Mouse (Mus musculus) midbrain, embryonic 15.5 days (tissue): Measurements from ENCODE around the gene Sell. TPM values are rescaled to one million over a fixed set of nuclear protein-coding genes. Genes with fewer than 3 reads are reported as not detected.
A peak's percentile ranks its signal among the peaks of the same experiment; 100 is the strongest.
"Not testable (repeated sequence)": the region's sequence is repeated elsewhere in the genome, so short reads cannot be mapped to it uniquely, and the experiment has no call there.

ENCODE experiments used
- ATAC-seq: fragments of 200-750 bp; cut with Nextera tagmentation; replicated peaks from 2 replicates; pipeline ENCODE4 v1.8.0; 2017; ENCODE audit warnings: moderate TSS enrichment
- H3K27ac ChIP-seq: fragments of 300-500 bp; sonication (generic); 2 replicates; pipeline ENCODE4 v1.5.1; 2015; ENCODE audit warnings: mild to moderate bottlenecking, inconsistent platforms
- H3K27me3 ChIP-seq: fragments of 300-500 bp; sonication (generic); replicated peaks from 2 replicates; pipeline ENCODE4 v1.6.1; 2015; ENCODE audit warnings: inconsistent platforms
- H3K36me3 ChIP-seq: fragments of 300-500 bp; sonication (generic); replicated peaks from 2 replicates; pipeline ENCODE4 v1.6.1; 2015; ENCODE audit warnings: inconsistent platforms
- H3K4me1 ChIP-seq: fragments of 300-500 bp; sonication (generic); 2 replicates; pipeline ENCODE4 v1.6.1; 2015; ENCODE audit warnings: inconsistent platforms
- H3K4me2 ChIP-seq: fragments of 300-500 bp; sonication (generic); 2 replicates; pipeline ENCODE4 v1.6.1; 2015; ENCODE audit warnings: inconsistent platforms, mild to moderate bottlenecking, moderate library complexity
- H3K4me3 ChIP-seq: fragments of 300-500 bp; sonication (generic); 2 replicates; pipeline ENCODE4 v1.5.1; 2015; ENCODE audit warnings: mild to moderate bottlenecking, inconsistent platforms
- H3K9ac ChIP-seq: fragments of 300-500 bp; sonication (generic); 2 replicates; pipeline ENCODE4 v1.6.1; 2015; ENCODE audit warnings: mild to moderate bottlenecking, inconsistent platforms
- H3K9me3 ChIP-seq: fragments of 300-500 bp; sonication (generic); 2 replicates; pipeline ENCODE4 v1.6.1; 2016; ENCODE audit warnings: inconsistent platforms
- WGBS: fragments of 180-500 bp; shearing (Covaris S2); methylation state at CpG from one replicate; pipeline ENCODE4 v1.1.7; 2015; ENCODE audit warnings: mixed read lengths; 5-methylcytosine and 5-hydroxymethylcytosine counted together
- polyA plus RNA-seq: library from polyadenylated mRNA; unstranded; fragments of >200 nt; fragmentation: Nextera tagmentation; extraction: Ambion mirVana; gene quantifications from 2 replicates; pipeline ENCODE4 v1.2.1, GENCODE M21; 2015

Sell gene
- 0.14 and 0.19 TPM in 2 replicates for polyA plus RNA-seq

GRCm38 (mm10) chr1:164061925-164062324 lies at the start of gene Sell:
Gene Sell (plus strand): TSS chr1:164061982.
- WGBS = 75% methylated on average over 4 of the region's 4 CpGs
- Histone ChIP-seq H3K36me3 (no peaks in the 10 kb centered on the region), H3K27ac (no peak within 1 kb of the TSS), H3K4me3 (no peak within 1 kb of the TSS), H3K4me2 (no peak within 1 kb of the TSS), H3K9me3 (no peaks in the 10 kb centered on the region), H3K27me3 (no peaks in the 10 kb centered on the region), H3K9ac (no peak within 1 kb of the TSS), H3K4me1 (no peaks in the 10 kb centered on the region)
- no peak for ATAC-seq

GRCm38 (mm10) chr1:164014616-164015015 lies 47.2 kb upstream of the Sell start:
- 77% methylated on average over 1 of the region's 1 CpGs for WGBS
- no peak overlapping the region for H3K27ac ChIP-seq
- no peaks in the 10 kb centered on the region for H3K4me1 ChIP-seq
- H3K27me3 ChIP-seq = no peaks in the 10 kb centered on the region
- H3K4me3 ChIP-seq = no peak overlapping the region
- H3K9ac ChIP-seq = no peak overlapping the region
- no peaks in the 10 kb centered on the region for H3K9me3 ChIP-seq
- no peak overlapping the region for H3K4me2 ChIP-seq
- no peaks in the 10 kb centered on the region for H3K36me3 ChIP-seq
- ATAC-seq = no peak

- WGBS = 88% methylated on average over 16 of the region's 16 CpGs
- H3K4me2 ChIP-seq = no peak overlapping the region
- H3K9ac ChIP-seq = no peak overlapping the region
- H3K4me3 ChIP-seq = no peak overlapping the region
- H3K27ac ChIP-seq = no peak overlapping the region
- no peaks in the 10 kb centered on the region for H3K36me3 ChIP-seq
- no peaks in the 10 kb centered on the region for H3K4me1 ChIP-seq
- H3K9me3 ChIP-seq = no peaks in the 10 kb centered on the region
- H3K27me3 ChIP-seq = no peaks in the 10 kb centered on the region
- no peak for ATAC-seq
These were observed 43.4 kb upstream of the Sell start for GRCm38 (mm10) chr1:164018221-164018896.

- H3K4me3 ChIP-seq = no peak overlapping the region
- H3K27me3 ChIP-seq = no peaks in the 10 kb centered on the region
- H3K9me3 ChIP-seq = no peaks in the 10 kb centered on the region
- no peak for ATAC-seq
- H3K9ac ChIP-seq = no peak overlapping the region
- 41% methylated on average over 6 of the region's 6 CpGs for WGBS
- no peaks in the 10 kb centered on the region for H3K4me1 ChIP-seq
- no peak overlapping the region for H3K4me2 ChIP-seq
- no peaks in the 10 kb centered on the region for H3K36me3 ChIP-seq
- no peak overlapping the region for H3K27ac ChIP-seq
These were observed 42.0 kb upstream of the Sell start for GRCm38 (mm10) chr1:164019789-164020188.

- H3K4me2 ChIP-seq, H3K27me3 ChIP-seq, H3K4me1 ChIP-seq, H3K4me3 ChIP-seq, H3K9ac ChIP-seq, H3K27ac ChIP-seq, H3K36me3 ChIP-seq, ATAC-seq, H3K9me3 ChIP-seq: not testable (repeated sequence)
- 69% methylated on average over 3 of the region's 3 CpGs for WGBS
These were observed 41.0 kb upstream of the Sell start for GRCm38 (mm10) chr1:164020746-164021145.

GRCm38 (mm10) chr1:164022106-164022505 lies 39.7 kb upstream of the Sell start:
- not testable (repeated sequence) for ATAC-seq, H3K4me3 ChIP-seq, H3K9me3 ChIP-seq, H3K9ac ChIP-seq, H3K27ac ChIP-seq, H3K4me2 ChIP-seq, H3K27me3 ChIP-seq, H3K4me1 ChIP-seq, H3K36me3 ChIP-seq
- WGBS = 80% methylated on average over 5 of the region's 5 CpGs

- no peak overlapping the region for H3K4me2 ChIP-seq
- 82% methylated on average over 4 of the region's 4 CpGs for WGBS
- no peak for ATAC-seq
These were observed 36.1 kb upstream of the Sell start for GRCm38 (mm10) chr1:164025685-164026084.

GRCm38 (mm10) chr1:164027416-164027815 lies 34.4 kb upstream of the Sell start:
- H3K27ac ChIP-seq = no peak overlapping the region
- H3K4me1 ChIP-seq = no peaks in the 10 kb centered on the region
- no peak overlapping the region for H3K4me2 ChIP-seq
- H3K27me3 ChIP-seq = no peaks in the 10 kb centered on the region
- no peaks in the 10 kb centered on the region for H3K36me3 ChIP-seq
- no peak for ATAC-seq
- WGBS = 62% methylated on average over 5 of the region's 5 CpGs
- H3K9me3 ChIP-seq = no peaks in the 10 kb centered on the region
- H3K4me3 ChIP-seq = no peak overlapping the region
- no peak overlapping the region for H3K9ac ChIP-seq

More at GRCm38 (mm10) chr1:164025685-164026084, 36.1 kb upstream of the Sell start:
- Histone ChIP-seq H3K9me3 (no peaks in the 10 kb centered on the region), H3K36me3 (no peaks in the 10 kb centered on the region), H3K27ac (no peak overlapping the region), H3K9ac (no peak overlapping the region), H3K4me3 (no peak overlapping the region), H3K27me3 (no peaks in the 10 kb centered on the region), H3K4me1 (no peaks in the 10 kb centered on the region)

GRCm38 (mm10) chr1:164040385-164041135 lies 21.2 kb upstream of the Sell start:
- 60% methylated on average over 10 of the region's 10 CpGs for WGBS
- Histone ChIP-seq H3K27me3 (no peaks in the 10 kb centered on the region), H3K36me3 (no peaks in the 10 kb centered on the region), H3K9ac (no peak overlapping the region), H3K4me2 (no peak overlapping the region), H3K9me3 (no peaks in the 10 kb centered on the region), H3K4me3 (no peak overlapping the region), H3K27ac (no peak overlapping the region), H3K4me1 (no peaks in the 10 kb centered on the region)
- peak; percentile 69; the same call in 1 of the 2 replicates for ATAC-seq

GRCm38 (mm10) chr1:164043549-164043948 lies 18.2 kb upstream of the Sell start:
- H3K4me3 ChIP-seq = no peak overlapping the region
- no peaks in the 10 kb centered on the region for H3K9me3 ChIP-seq
- H3K27me3 ChIP-seq = no peaks in the 10 kb centered on the region
- H3K4me1 ChIP-seq = no peaks in the 10 kb centered on the region
- no peak overlapping the region for H3K27ac ChIP-seq
- no peak overlapping the region for H3K9ac ChIP-seq
- no peak overlapping the region for H3K4me2 ChIP-seq
- WGBS = 63% methylated on average over 3 of the region's 3 CpGs
- ATAC-seq = no peak
- no peaks in the 10 kb centered on the region for H3K36me3 ChIP-seq

- Histone ChIP-seq H3K4me1 (no peaks in the 10 kb centered on the region), H3K9ac (no peak within 1 kb of the TSS), H3K4me2 (no peak within 1 kb of the TSS), H3K9me3 (no peaks in the 10 kb centered on the region), H3K27me3 (no peaks in the 10 kb centered on the region), H3K36me3 (no peaks in the 10 kb centered on the region), H3K27ac (no peak within 1 kb of the TSS), H3K4me3 (no peak within 1 kb of the TSS)
- WGBS = 85% methylated on average over 5 of the region's 5 CpGs
- ATAC-seq = no peak
These were observed 13.8 kb upstream of the Sell start, which contains the start of gene Sele for GRCm38 (mm10) chr1:164047934-164048333. Gene Sele (plus strand): TSS chr1:164048234.

GRCm38 (mm10) chr1:164053561-164053960 lies 8.2 kb upstream of the Sell start:
- no peak for ATAC-seq
- no peak overlapping the region for H3K9ac ChIP-seq
- WGBS = 93% methylated on average over 9 of the region's 9 CpGs
- no peak overlapping the region for H3K4me2 ChIP-seq
- no peaks in the 10 kb centered on the region for H3K9me3 ChIP-seq
- H3K36me3 ChIP-seq = no peaks in the 10 kb centered on the region
- no peak overlapping the region for H3K4me3 ChIP-seq
- no peaks in the 10 kb centered on the region for H3K4me1 ChIP-seq
- no peak overlapping the region for H3K27ac ChIP-seq
- no peaks in the 10 kb centered on the region for H3K27me3 ChIP-seq

GRCm38 (mm10) chr1:164054800-164055199 lies 7.0 kb upstream of the Sell start:
- WGBS = 48% methylated on average over 2 of the region's 2 CpGs
- no peak for ATAC-seq

More at GRCm38 (mm10) chr1:164054800-164055199, 7.0 kb upstream of the Sell start:
- no peaks in the 10 kb centered on the region for H3K4me1 ChIP-seq
- H3K4me2 ChIP-seq = no peak overlapping the region
- no peaks in the 10 kb centered on the region for H3K27me3 ChIP-seq
- no peaks in the 10 kb centered on the region for H3K36me3 ChIP-seq
- no peak overlapping the region for H3K9ac ChIP-seq
- no peak overlapping the region for H3K4me3 ChIP-seq
- no peaks in the 10 kb centered on the region for H3K9me3 ChIP-seq
- H3K27ac ChIP-seq = no peak overlapping the region
